12 mouse cellular contexts compared by ENCODE assay signal in the genomic region with DNA sequence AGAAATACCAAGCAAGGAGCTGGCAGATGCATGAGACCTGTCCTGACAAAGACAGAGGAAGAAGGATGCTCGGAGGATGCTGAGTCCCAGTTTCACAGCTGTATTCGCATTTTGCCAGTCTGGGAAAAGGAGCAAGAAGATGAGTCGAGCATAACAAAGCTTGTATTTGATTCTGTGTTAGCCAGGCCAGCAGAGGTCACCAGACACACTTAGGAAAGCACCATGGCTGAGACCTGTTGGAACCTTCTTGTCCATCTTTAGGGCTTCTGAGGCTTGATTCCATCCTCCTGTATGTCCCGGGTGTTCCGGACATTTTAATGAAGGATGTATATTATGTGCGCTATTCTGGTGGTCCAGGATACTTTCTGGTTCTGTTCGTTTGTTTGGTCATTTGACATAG. TPM values are rescaled to one million over a fixed set of nuclear protein-coding genes. Genes with fewer than 3 reads are reported as not detected.
DNase-seq lines count a peak whose midpoint lies in the region; ATAC-seq and TF ChIP-seq lines count a peak whose summit lies in the region.
"Had no signal": no experiment of that assay in that cellular context is flagged by ENCODE, and none has a peak within 500 bp of the region (broad histone marks: within the 10 kb centered on the region; RNA-seq: fewer than 3 reads in every experiment).

No protein-coding gene starts in this region.

- peak; percentile 10 for DNase-seq in embryo, embryonic 10.5 days (ENCODE audit: low spot score)
- DNase-seq in embryo, embryonic 9.5 days (ENCODE audit: extremely low spot score): no peak
- DNase-seq in liver, adult 2 months (ENCODE audit: extremely low read depth, low read depth, low spot score): peak; percentile 46
- DNase-seq in liver: no peak
- DNase-seq in CH12.LX (ENCODE audit: extremely low read depth): peak; percentile 16
- DNase-seq in fibroblast of lung, adult 2 months (ENCODE audit: low read depth): peak; percentile 2
- DNase-seq in ovary, postnatal 10 days (ENCODE audit: low spot score): no peak
- DNase-seq: forebrain, postnatal 0 days had no signal

- TF ChIP-seq POLR2A in liver, adult 2 months (IDR thresholded peaks at IDR 0.05; ENCODE audit: extremely low read depth, insufficient read depth, low read length): no peak
- no peak for TF ChIP-seq POLR2A in CH12.LX (IDR thresholded peaks at IDR 0.05; ENCODE audit: low read depth, low read length)

- in situ Hi-C loops in CH12.LX (cut with MboI; ENCODE audit: low pct_ligation_motif_present, low pct_unique_long_range_greater_than_20kb, low sequenced_read_pairs): no loop called here

- no peak for ATAC-seq in inflammation-experienced regulatory T-cells, adult 6 months
- ATAC-seq: forebrain, postnatal 0 days had no signal

- no peak overlapping the region for H3K4me2 ChIP-seq in CH12.LX (ENCODE audit: insufficient read depth, low read depth, poor library complexity, severe bottlenecking)

- no peak overlapping the region for H3K9ac ChIP-seq in liver, adult 2 months (ENCODE audit: low read depth, low read length)
- H3K9ac ChIP-seq in CH12.LX (ENCODE audit: insufficient read depth, low read depth): no peak overlapping the region
- H3K9ac ChIP-seq: forebrain, postnatal 0 days had no signal

- dilution Hi-C loops in CH12.LX (cut with MboI; ENCODE audit: extremely low pct_ligation_motif_present, extremely low pct_unique_long_range_greater_than_20kb, low sequenced_read_pairs): no loop called here

- H3K4me3 ChIP-seq in liver, adult 2 months (ENCODE audit: insufficient read depth, low read depth, low read length): no peak overlapping the region
- no peak overlapping the region for H3K4me3 ChIP-seq in CH12.LX (replicated peaks in 1 of 3; ENCODE audit: low read depth in 2 of 3, low read length in 2 of 3, poor library complexity in 1 of 3)

- H3K27ac ChIP-seq in liver, adult 2 months (replicated peaks; ENCODE audit: insufficient read depth, low read depth, low read length): no peak overlapping the region
- H3K27ac ChIP-seq in CH12.LX (ENCODE audit: insufficient read depth, low read depth): no peak overlapping the region

- peak; percentile 59 for TF ChIP-seq RAD21 in CH12.LX (IDR thresholded peaks at IDR 0.05; ENCODE audit: low read depth, low read length)

- 71% methylated on average over 7 of the region's 7 CpGs for WGBS in liver, adult 2 months

- H3K36me3 ChIP-seq in liver, adult 2 months (ENCODE audit: control insufficient read depth, insufficient read depth, low read length): no peaks in the 10 kb centered on the region
- no peaks in the 10 kb centered on the region for H3K36me3 ChIP-seq in CH12.LX (replicated peaks in 1 of 2; ENCODE audit: control insufficient read depth in 1 of 2, insufficient read depth in 1 of 2, low read length in 1 of 2)

- H3K9me3 ChIP-seq in CH12.LX (replicated peaks; ENCODE audit: low read length): no peaks in the 10 kb centered on the region

- TF ChIP-seq CTCF in liver, adult 2 months (IDR thresholded peaks at IDR 0.05; ENCODE audit: low read depth, low read length): peak; percentile 52; the same call in 1 of the 2 replicates
- peak in 1 of 2 experiments; percentile 59; a peak in 3 of 4 replicates for TF ChIP-seq CTCF in CH12.LX (conservative IDR thresholded peaks at IDR 0.05 in 1 of 2, IDR thresholded peaks at IDR 0.05 in 1 of 2; ENCODE audit: low read depth in 2 of 2, low read length in 2 of 2)

- no peaks in the 10 kb centered on the region for H3K27me3 ChIP-seq in liver, adult 2 months (ENCODE audit: control insufficient read depth, insufficient read depth, low read length)
- H3K27me3 ChIP-seq in CH12.LX (replicated peaks): no peaks in the 10 kb centered on the region

- H3K79me2 ChIP-seq in liver, adult 2 months (ENCODE audit: control insufficient read depth, insufficient read depth, low read length): no peaks in the 10 kb centered on the region
- H3K79me2 ChIP-seq in CH12.LX (replicated peaks; ENCODE audit: control insufficient read depth, extremely low read depth, insufficient read depth, poor library complexity, severe bottlenecking): no peaks in the 10 kb centered on the region

- TF ChIP-seq EP300 in CH12.LX (IDR thresholded peaks at IDR 0.05; ENCODE audit: low read length): no peak

- 0 out of 2 replicates have a peak, but pooled peaks cover 3% of the 10 kb centered on the region for H3K4me1 ChIP-seq in liver, adult 2 months (ENCODE audit: control insufficient read depth, insufficient read depth, low read length)
- no peaks in the 10 kb centered on the region for H3K4me1 ChIP-seq in CH12.LX (ENCODE audit: control insufficient read depth in 1 of 2, insufficient read depth in 2 of 2)

TF ChIP-seq in CH12.LX, 34 proteins besides CTCF, POLR2A, EP300 and RAD21:
- TF ChIP-seq E2F4 (IDR thresholded peaks at IDR 0.05; ENCODE audit: insufficient replicate concordance, low read depth, low read length): no peak
- peak; percentile 67 for TF ChIP-seq SMC3 (IDR thresholded peaks at IDR 0.05; ENCODE audit: low read depth, low read length)
TF ChIP-seq in CH12.LX: peak in this region for 1.

RNA-seq across cellular contexts. Expression of a gene that starts 4.3 kb away (rescaled TPM):
- 171 and 184 TPM in 2 replicates for total RNA-seq in liver, adult 2 months (2014; rRNA removed)
- polyA plus RNA-seq in liver, adult 2 months (2012; rRNA removed): 43.1 and 51.7 TPM in 2 replicates
- total RNA-seq in CH12.LX (2012; rRNA removed) (not detected in 2 replicates), CH12.LX (2014; rRNA removed) (not detected in 2 replicates)
- not detected in 2 replicates for polyA plus RNA-seq in CH12.LX (2012; ENCODE audit: insufficient read length, low read depth)
- not detected for polyA plus RNA-seq in inflammation-experienced regulatory T-cells, adult 6 months (2017; shearing (Covaris generic))
- total RNA-seq: forebrain, postnatal 0 days; left cerebral cortex, adult 18-20 months; monocyte, adult 5-6 weeks had no signal
- polyA plus RNA-seq: embryonic facial prominence, embryonic 11.5 days had no signal

RNA-seq across cellular contexts. Expression of a gene that starts 30.5 kb away (rescaled TPM):
- total RNA-seq in liver, adult 2 months (2014; rRNA removed): 3.9 and 4.2 TPM in 2 replicates
- 2.6 and 2.8 TPM in 2 replicates for polyA plus RNA-seq in liver, adult 2 months (2012; rRNA removed)
- total RNA-seq in CH12.LX (2012; rRNA removed) (0.25 TPM in 1 of 2 replicates, not detected in the other), CH12.LX (2014; rRNA removed) (0.59 TPM in 1 of 2 replicates, not detected in the other)
- not detected in 2 replicates for polyA plus RNA-seq in CH12.LX (2012; ENCODE audit: insufficient read length, low read depth)
- 100 to 1,000 TPM in 2 of 3 experiments, 10 to 100 TPM in 1; 58.7 to 153 (median 114) TPM for polyA plus RNA-seq in inflammation-experienced regulatory T-cells, adult 6 months (2017; shearing (Covaris generic))

Comparison
In these comparisons a context has a peak if more than half of its experiments do, and no peak if none do; other contexts are left out.
1. DNase-seq: peak in embryo, embryonic 10.5 days (single experiment), liver, adult 2 months (single experiment), CH12.LX (single experiment) and fibroblast of lung, adult 2 months (single experiment); none in embryo, embryonic 9.5 days (single experiment), liver (single experiment) and ovary, postnatal 10 days (single experiment).
2. RNA of a gene that starts 4.3 kb away (polyA plus RNA-seq): 43.1 to 51.7 TPM in liver, adult 2 months; not detected in CH12.LX and not detected in inflammation-experienced regulatory T-cells, adult 6 months; every median in the first group is over 10 times any median in the second.
3. RNA of a gene that starts 30.5 kb away (polyA plus RNA-seq): 58.7 to 153 TPM in inflammation-experienced regulatory T-cells, adult 6 months; 2.6 to 2.8 TPM in liver, adult 2 months and not detected in CH12.LX; every median in the first group is over 10 times any median in the second.